Mouse (Mus musculus): ENCODE measurements around the gene Lrrc7.

Gene Lrrc7

GRCm38 (mm10) chr3:158061811-158062523 is 500.1 kb downstream of the Lrrc7 start:
- no peak for DNase-seq

GRCm38 (mm10) chr3:158060621-158061291 is 501.3 kb downstream of the Lrrc7 start:
- DNase-seq: no peak

GRCm38 (mm10) chr3:158049508-158049907 is 512.5 kb downstream of the Lrrc7 start:
- DNase-seq: no peak

- DNase-seq: no peak
Measured at GRCm38 (mm10) chr3:158040755-158041154, 521.3 kb downstream of the Lrrc7 start.

GRCm38 (mm10) chr3:158038106-158038505 is 523.9 kb downstream of the Lrrc7 start:
- DNase-seq: no peak

GRCm38 (mm10) chr3:158036329-158036988 is 525.6 kb downstream of the Lrrc7 start, which contains the start of the genes Srsf11 and Lrrc40:
Srsf11 (minus strand) TSS chr3:158036639.
Lrrc40 (plus strand) TSS chr3:158036662.
- peak; percentile 98 for DNase-seq

GRCm38 (mm10) chr3:158035866-158036265 is 526.2 kb downstream of the Lrrc7 start:
- peak; percentile 23 to 46 for DNase-seq
